Mouse (Mus musculus) cerebellum, postnatal 36 days (tissue): ENCODE data around the gene Aff1.

Experiments
- DNase-seq, 2 experiments: peaks; one replicate each; pipeline ENCODE4 v3.0.0; 2021 to 2022; ENCODE audit warnings: mixed read lengths in 2 of 2

Gene Aff1

DNA sequence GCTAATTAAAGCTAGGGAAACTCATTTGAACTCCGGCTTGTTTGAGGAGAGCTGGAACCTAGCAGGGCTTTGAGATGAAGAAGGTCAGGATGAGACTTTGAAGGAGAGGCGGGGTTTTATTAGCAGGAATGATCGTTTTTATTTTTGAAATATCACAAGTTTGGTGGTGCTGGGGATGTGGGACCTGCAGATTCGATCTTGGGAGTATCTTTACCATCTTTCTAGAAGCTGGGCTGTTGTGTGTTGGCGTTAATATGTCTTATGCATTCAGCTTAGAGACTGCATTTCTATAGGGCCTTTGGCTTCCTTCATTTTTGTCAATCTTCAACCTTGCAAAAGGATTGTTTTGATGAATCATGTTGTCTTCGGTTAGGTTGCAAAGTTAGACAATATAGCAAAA lies 1.9 kb downstream of the Aff1 start:
- no peak for DNase-seq

DNA sequence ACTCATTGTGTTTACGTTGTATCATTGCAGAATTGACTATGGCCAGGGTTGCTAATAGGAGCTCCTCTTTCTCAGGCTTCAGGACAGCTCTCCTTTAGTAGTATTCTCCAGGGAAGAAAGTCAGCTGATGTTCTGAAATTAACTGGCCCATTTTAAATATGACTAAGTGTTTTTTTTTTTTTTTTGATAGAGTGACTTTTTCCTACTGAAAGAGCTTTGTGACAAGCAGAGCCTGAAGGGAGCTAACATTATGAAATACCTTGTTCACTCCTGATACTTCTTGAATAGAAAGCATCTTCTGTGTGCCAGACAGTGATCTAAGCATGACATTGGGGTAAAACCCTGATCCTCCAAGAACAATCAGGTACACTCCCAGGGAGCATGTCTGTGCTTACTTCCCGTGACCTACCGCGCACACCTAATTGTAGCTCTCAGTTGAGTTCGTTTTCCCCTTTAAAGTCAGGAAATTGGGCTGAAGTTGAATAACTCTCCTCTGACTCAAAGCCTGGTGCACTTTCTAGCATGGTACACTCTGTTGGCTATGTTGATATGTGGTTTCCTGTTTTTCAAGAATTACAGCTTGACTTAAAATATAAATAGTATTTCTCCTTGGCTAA lies 5.8 kb downstream of the Aff1 start:
- no peak for DNase-seq

DNA sequence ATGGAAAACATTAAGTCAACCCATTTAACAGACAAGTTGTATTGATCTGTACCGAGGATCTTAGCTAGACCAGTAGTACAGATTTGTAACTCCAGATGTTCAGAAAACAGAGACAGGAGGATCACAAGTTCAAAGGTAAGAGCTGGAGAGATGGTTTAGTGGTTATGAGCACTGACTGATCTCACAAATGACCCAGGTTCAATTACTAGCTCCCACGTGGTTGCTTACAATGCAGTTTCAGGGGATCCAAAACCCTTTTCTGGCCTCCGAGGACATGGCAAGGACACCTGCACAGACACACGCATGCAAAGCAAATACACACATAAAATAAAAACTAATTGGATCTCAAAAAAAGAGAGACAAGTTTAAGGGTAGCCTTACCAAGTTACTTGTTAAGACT lies 6.4 kb downstream of the Aff1 start:
- no peak for DNase-seq

DNA sequence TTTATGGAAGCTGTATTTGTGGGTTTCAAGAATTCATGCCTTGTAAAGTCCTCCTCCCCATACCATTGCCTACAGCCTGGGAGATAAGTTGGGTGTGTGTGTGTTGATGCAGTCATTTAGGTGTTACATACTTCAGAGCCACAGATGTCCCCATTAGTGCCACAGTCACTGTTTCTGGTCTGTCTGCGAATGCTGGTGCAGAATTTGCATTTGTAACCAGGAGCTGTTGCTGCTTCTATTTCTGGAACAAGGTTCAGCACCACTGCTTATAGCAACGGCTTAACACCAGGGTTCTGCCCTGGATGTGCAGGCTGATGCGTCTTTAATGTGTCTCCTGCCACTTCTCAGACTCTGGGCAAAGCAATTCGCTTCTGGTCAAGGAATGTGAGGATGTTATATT lies 7.4 kb downstream of the Aff1 start:
- no peak for DNase-seq

DNA sequence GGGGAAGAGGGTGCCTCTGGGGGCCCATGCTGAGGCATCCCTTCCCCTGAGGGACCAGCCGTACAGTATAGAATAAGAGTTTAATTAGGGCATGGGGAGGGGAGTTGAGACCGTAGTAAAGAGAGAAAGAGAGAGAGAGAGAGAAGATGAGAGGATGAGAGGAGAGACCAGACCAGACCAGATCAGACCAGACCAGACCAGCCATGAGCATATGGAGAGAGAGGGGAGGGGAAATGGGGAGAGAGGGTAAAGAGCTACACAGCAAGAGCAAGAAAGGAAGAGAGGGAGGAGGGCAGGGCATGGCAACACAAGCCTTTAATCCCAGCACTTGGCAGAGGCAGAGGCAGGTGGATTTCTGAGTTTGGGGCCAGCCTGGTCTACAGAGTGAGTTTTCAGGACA lies 8.5 kb downstream of the Aff1 start:
- DNase-seq = no peak

DNA sequence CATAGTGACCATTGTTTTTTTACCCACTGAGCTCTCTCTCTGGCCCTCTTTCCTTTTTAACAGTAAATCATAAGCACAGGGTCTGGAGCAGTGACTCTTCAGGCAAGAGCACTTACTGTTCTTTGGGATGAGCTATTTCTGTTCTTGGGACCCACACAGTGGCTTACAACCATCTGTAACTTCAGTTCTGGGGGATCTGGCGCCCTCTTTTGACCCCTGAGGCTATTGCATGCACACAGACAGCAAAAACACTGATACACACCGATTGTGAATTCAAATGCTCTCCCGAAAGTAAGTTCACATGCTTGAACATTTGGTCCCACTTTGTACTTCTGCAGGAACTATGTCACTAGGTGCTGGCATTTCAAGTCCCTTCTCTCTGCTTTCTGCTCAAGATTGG lies 9.3 kb downstream of the Aff1 start:
- DNase-seq = no peak

DNA sequence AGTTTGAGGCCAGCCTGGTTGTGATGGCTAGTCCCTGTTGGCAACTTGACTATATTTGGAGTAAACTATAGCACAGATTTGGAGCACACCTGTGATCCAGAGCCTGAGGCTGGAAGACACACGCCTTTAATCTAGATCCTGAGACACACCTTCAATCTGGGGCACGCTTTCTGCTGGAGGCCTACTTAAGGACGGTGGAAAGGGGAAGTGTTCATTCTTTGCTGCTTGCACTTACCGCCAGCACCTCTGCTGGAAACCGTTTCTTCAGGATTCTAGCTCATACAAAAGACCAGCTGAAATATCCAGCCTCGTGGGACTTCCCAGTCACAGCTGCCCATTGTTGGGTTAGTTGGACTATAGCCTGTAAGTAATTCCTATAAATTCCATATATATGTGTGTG lies 10.4 kb downstream of the Aff1 start:
- DNase-seq = no peak

DNA sequence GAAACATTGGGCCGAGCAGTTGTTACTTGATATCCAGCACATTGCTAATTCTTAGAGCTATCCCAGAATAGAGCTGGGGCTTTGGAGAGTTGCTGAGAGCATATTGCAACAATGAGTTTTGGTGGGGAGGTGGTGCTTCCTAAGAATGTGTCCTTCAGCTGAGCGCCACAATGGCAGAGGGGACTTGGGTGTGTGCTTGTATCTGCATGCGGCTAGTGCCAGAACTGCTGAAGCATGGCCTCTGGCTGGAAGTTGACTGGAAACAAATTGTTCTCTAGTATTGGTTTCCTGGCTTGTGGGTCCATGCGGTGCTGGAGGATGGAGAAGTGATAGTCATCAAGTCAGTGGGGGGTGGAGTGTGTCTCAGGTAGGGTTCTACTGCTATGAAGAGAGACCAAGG lies 13.2 kb downstream of the Aff1 start:
- DNase-seq = no peak

DNA sequence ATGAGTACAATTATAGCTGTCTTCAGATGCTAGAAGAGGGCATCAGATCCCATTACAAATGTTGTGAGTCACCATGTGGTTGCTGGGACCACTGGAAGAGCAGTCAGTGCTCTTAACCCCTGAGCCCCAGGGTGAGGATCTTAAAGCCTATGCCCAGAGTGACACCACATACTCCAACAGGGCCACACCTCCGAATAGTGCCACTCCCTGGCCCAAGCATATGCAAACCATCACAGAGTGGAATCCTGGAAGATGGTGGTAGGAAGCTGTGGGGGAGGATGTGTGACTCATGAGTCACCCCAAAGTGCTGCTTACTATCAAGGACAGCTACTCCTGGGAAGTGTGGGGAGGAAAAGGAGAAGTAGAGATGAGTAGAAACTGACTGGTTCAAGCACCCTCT lies 13.7 kb downstream of the Aff1 start:
- no peak for DNase-seq

DNA sequence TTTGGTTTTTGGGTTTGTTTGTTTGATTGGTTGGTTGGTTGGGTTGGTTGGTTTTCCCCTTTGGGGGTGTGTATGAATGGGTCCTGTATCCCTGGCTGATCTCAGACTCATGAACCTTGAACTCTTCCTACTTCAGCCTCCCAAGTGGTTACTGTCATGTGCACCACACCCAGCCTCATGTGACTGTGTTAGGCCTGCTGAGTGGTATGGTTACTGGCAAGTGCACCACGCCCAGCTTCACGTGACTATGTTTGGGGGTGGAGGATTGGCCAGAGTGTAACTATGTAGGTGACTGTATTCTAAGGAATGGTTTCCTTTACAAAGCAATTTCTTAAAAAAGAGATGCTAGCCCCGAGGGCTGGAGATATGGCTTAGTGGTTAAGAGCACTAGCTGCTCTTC lies 16.9 kb downstream of the Aff1 start:
- DNase-seq = no peak

DNA sequence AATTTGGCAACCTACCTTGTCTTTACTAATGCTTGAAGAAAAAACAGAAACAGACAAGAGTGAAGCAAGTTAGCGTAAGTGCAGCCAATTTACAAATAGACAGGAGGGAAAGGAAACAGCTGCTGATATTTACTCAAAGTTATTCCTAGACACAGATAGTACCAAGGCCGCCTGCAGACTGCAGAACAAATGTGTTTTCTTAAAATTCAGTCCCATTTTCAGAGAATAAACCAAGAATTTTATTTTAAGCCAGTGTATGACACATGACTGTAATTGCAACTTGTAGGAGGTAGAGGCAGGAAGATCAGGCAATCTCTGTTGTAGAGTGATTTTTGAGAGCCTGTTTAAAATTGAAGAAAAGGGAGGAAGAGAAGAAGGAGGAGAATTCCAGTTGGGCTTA lies 19.7 kb downstream of the Aff1 start:
- DNase-seq = no peak

DNA sequence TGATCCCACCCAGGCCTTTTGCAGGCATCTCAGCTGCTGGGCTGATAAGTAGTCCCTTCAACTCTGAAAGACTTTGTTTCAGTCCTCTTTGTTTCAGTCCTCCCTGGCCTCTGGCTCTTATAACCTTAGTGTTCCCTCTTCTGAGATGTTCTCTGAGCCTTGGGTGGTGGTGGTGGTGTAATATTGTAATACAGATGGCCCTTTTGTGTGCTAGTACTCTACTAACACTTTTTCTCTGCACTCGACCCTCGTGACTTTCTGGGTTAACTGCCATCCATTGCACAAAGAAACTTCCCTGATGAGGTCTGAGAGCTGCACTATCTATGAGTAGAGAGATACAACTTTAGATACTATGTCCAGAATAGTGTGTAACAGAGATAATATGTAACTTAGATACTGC lies 21.2 kb downstream of the Aff1 start:
- DNase-seq = no peak

DNA sequence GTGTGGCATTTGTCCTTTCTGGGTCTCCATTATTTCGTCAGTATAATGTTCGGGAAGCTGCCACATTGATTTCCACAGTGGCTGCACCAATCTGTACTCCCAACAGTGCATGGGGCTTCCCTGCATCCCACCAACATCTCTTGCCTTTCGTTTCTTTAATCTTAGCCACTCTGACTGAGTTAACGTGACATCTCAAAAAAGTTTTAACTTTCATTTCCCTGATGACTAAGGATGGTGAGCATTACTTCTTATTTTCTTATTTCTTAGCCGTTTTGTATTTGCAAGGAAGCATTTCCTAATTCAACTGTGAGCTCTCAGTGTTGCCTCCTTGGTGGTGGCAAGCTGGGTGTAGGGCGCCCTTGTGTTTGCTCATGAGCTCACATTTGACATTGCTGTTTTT lies 22.8 kb downstream of the Aff1 start:
- no peak for DNase-seq

DNA sequence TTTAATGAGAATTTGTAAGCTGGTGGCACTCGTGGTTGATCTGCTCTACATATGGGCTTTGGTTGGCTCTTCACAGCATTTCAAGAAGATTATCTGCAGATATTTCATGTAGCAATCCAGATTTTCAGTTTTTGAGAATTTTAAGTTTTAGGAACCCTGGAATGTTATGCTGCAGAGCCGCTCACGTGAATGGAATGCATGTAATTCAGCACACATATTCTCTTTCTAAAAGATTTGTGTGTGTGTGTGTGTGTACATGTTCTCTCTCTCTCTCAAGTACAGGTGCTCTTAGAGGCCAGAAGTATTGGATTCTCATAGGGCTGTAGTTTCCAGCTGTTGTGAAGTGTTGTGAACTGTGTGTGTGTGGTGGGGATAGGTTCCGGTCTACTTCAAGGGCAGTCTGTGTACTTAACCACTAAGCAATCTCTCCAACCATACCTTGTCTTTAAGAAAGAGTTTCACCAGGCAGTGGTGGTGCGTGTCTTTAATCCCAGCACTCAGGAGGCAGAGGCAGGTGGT lies 24.7 kb downstream of the Aff1 start:
- no peak for DNase-seq

DNA sequence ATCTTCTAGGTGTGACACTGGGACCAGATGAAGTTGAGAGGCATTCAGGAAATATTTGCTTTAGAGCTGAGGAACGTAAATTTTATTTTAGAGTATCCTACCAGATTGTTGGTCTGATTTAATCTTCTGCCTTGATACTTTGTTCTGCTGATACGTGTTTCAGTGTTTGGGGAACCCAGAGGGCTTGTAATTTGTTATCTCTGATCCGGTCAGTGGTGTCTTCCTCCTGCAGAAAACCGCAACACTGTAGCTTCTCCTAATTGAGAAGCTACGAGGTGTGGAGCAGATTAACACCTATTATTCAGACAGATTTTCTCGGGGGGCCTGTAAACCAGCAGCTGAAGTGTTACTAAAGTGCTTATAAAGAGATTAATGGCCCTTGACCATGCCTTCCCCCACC lies 27.0 kb downstream of the Aff1 start:
- DNase-seq = no peak

DNA sequence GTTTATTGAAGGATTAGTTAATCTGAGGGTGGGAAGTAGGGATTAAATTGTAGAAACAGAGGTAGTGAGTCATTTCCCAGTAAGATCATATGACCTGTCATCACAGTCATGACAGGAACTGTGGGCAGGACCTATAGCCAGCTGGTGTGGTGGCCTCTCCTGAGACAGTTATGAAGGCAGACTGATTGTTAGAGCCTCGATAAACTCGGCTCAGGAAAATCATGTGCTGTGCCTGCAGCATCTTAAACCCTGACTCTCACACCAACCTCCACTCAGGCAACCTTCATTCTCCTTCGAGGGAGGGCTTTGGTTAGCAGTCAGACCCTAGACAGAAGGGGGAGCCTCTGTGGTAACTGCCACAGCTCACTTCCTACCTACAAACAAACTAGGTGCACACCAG lies 27.7 kb downstream of the Aff1 start:
- no peak for DNase-seq

DNA sequence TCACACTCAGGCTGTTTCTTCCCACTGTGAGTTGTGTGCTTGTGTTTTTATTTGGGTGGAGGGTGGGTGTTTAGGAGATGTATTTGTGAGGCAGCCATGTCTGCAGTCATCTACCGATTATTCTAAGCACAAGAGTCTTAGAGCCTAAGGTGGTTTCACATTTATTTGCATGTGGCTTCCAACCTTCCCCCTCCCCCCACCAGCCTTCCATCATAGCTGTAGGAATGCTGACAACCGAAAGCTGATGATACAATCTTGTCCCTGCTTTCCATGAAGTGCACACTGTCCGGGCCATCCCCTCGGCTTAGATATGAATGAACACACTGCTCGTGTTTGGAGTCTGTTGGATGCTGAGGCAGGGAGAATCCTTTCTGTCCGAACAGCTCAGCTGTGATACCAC lies 28.8 kb downstream of the Aff1 start:
- no peak for DNase-seq

DNA sequence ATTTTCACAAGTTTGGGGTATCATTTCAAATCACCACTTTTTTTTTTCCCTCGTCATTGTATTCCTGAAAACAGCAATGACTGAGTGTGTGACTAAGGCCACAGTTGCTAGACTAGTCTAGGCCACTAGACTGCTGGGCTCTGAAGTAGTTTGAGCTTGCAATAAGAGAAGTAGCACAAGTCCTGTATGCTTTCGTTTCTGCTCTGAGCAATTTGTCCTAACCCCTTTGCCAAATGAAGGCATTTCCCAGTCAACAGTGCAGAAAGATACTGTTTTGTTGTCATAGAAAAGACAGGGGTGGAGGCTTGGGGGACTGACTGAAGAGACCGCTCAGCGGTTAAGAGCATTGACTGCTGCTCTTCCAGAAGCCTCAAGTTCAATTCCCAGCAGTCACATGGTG lies 29.3 kb downstream of the Aff1 start:
- DNase-seq = no peak

DNA sequence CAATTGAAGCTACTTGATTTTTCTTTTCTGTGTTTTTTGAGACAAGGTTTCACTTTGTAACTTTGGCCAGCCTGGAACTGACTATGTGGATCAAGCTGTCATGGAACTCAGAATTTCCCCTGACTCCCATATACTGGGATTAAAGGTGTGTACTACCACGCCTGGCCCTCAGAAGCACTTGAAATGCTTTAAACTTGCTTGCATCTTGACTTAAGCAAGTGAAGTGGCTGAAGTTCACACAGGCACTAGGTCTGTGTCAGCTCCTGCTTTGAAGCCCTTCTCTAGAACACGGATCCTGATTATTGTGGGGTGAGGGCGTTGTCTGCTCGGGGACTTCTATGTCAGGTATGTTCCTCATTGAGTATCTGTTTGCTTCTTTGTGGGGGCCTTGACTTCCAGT lies 30.5 kb downstream of the Aff1 start:
- no peak for DNase-seq

DNA sequence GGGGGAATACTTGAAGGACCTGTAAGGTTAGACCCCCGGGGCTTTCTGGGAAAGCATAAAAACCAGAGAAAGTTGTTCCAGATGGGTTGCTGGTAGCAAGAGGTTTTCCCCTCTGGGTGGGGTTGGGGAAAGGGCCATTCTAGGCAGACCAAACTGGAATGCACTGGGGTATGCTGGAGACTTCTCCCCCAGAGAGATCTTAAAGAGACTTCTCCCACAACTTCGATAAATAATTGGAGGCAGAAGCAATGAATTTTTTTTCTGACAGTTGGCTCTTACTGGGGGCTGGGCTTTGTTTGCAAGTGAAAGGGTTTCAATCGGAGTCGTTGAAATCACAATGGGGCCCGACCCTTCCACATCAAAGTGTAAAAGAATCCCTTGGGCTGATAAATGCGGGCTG lies 32.2 kb downstream of the Aff1 start:
- DNase-seq = no peak

DNA sequence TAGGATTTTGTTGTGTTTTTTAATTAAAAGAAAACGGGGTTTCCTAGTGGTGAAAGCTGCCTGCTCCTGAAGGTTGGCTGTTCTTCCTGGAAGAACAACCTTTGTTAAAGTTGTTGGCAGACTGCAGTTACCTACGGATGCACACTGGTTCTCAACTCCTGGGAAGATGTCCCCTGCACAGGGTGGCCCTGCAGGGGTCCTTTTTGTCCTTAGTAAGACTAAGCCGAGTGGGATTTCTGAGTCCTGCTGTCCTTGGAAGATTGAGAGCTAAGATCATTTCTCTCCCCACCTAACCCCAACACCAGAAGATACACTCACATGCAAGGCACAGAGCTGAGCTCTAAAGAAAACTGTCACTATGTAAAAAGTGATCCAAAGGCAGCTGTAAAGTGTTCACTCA lies 32.6 kb downstream of the Aff1 start:
- DNase-seq = no peak

DNA sequence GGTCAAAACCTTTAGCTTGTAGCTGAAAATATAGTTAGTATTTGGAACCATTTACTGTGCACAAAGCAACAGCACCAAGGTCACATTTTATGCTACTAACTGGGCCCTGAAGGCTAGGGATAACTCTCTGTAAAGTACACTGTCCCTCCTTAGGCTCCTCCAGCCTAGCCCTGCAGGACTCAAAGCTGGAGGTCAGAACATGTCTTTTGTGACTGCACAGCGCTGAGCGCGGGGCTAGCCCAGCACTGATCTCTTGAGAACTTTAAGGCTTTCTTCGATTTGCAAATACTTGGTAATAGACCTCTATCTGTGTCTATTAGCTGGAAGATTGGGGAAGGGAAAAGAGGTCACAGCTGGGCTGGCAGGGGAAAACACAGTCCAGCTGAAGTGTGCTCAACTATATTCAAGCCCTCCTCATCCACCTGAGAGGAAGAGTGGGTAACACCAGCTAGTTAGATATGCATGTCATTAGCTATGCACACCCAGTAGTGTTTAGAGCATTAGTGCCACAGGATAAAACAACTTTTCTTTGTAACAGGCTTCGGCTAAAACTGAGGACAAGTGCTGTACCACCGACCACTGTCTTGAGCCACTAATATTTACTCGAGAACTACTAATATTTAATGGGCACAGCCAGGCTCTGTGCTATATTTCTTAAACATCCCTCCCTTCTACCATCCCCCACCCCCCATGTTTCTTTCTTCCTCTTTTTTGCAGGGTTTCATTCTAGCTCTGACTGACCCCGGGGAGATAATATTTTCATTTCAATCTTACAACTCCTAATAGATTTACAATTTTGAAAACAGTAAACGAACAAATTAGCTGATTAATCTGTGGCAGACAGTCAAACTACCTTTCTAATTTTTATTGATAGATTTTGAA lies 33.3 kb downstream of the Aff1 start:
- no peak for DNase-seq

DNA sequence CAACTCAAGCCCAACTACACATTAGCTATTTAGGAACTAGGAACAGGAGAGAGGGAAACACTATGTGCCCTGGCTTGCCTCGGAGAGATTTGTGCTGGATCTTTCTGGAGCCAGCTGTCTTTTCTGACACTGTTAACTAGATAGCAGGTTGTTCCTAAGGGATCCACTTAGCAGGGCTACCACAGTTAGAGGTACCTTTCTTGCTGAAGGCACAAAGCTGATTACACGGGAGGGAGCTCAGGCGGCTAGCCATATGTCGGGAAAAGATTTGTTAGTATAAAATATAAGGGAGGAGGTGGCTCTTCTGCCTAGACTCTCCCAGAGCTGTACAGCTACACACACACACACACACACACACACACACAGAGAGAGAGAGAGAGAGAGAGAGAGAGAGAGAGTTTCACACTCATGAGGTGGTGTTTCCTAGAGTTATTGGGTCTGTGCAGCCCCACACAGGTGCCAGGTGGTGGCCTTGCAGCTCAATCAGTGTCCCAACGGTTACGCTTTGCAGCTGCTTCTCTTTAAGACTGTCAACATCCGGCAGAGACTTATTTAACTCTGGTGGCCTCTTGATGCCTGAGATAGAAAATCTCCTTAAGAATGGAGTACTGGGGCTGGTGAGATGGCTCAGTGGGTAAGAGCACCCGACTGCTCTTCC lies 34.2 kb downstream of the Aff1 start:
- no peak for DNase-seq

DNA sequence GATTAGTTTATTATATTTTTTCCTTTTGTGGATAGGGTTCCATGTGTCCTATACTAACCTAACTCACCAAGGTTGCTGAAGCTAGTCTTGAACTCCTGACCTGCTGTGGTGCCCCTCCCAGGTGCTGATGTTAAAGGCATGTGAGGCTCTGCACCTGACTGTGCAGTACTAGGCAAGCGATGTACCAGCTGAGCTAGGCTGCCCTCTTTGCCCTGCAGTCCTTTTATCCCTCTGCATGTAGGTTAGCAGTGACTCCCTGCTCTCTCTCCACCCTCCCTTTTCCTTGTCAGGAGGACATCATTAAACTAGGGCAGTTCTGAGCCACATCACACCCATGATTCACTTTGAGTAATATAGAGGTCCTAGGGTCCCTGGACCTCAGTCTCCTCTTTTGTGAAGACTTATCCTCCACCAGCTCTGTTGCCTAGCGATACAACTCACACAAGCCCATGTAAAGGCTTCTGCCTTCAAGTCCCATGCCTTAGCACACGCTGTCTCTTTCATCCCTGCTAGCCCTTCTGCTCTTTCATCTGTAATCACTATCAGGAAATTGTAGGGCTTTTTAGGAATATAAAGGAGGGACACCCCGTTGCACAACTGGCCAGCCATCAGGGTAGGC lies 35.7 kb downstream of the Aff1 start:
- DNase-seq = no peak
